Mouse (Mus musculus): ENCODE results near the gene Cdhr3. TPM values are rescaled to one million over a fixed set of nuclear protein-coding genes. Genes with fewer than 3 reads are reported as not detected.

The Cdhr3 gene
- polyA plus RNA-seq, 1 experiment, result 18.5 TPM

DNA sequence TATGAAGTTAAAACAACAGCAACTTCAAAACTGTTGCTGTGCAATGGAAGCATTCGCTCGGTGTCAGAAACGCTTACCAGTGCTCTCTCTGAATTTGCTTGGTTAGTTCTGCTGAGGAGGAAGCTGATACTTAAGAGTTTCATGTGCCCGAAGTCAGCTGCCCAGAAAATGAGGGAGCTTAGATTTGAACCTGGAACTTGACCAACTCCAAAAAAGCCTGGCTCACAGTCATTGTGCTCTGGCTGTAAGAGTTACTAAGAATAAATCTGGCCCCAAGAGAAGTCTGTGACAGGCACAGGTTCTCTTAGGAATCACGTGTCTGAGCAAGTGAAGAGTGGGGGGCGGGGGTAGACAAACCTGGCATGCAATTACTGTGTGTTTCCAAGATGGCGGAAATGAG, 51.2 kb downstream of the Cdhr3 start:
- TF ChIP-seq POLR2A (IDR thresholded peaks at IDR 0.05; ENCODE audit: borderline replicate concordance, extremely low read depth, low read depth, low read length) (no peak), CTCF (IDR thresholded peaks at IDR 0.05; ENCODE audit: insufficient read depth, low read length) (no peak)
- Histone ChIP-seq H3K4me3 (replicated peaks; ENCODE audit: extremely low read depth, low read depth, low read length) (no peak overlapping the region), H3K4me1 (ENCODE audit: control insufficient read depth, insufficient read depth, low read length) (peaks cover 4% of the 10 kb centered on the region; the same call in 1 of the 2 replicates)
- WGBS, result 80% methylated on average over 7 of the region's 7 CpGs
- no peak for DNase-seq

DNA sequence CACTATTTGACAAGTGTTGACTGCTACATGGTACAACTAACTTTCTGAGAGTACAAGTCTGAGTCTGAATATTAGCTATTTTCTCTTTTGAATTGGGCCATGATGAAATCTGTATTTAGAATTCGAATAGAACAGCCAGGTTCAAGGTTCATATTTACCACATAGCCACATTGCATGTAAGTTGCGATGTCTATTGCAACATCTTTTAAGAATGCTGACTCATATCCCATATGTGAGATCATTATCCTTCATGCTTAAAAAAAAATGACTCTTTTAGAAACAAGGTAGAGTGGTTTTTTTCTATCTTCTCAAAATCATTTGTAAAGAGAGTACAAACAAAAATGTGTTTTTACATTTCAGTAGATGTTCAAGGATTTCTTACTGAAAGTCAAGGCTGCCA, 51.9 kb downstream of the Cdhr3 start:
- WGBS, result 57% methylated on average over 2 of the region's 2 CpGs
- no peak for DNase-seq
- H3K4me1 ChIP-seq (ENCODE audit: control insufficient read depth, insufficient read depth, low read length), result peaks cover 5% of the 10 kb centered on the region
- H3K4me3 ChIP-seq (replicated peaks; ENCODE audit: extremely low read depth, low read depth, low read length), result no peak overlapping the region
- TF ChIP-seq POLR2A (IDR thresholded peaks at IDR 0.05; ENCODE audit: borderline replicate concordance, extremely low read depth, low read depth, low read length) (no peak), CTCF (IDR thresholded peaks at IDR 0.05; ENCODE audit: insufficient read depth, low read length) (no peak)

DNA sequence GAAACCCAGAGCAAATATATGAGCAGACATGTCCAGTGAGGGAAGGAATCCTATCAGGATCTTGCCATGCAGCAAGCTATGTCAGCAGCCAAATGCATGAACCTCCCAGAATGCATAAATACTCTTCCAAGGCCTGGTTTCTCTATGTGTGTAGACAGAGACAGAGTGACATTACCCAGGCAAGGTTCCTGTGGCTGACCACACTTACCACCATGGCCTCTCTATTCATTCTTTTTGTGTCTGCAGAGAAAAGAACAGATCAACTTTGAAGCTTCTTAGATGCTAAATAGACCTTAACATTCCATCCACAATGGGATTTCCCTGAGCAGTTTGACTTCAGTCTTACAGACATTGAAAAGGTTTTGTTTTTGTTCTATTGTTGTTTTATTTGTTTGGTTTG, 54.0 kb downstream of the Cdhr3 start:
- H3K4me1 ChIP-seq (ENCODE audit: control insufficient read depth, insufficient read depth, low read length), result peaks cover 6% of the 10 kb centered on the region
- no peak for DNase-seq
- no peak for TF ChIP-seq POLR2A (IDR thresholded peaks at IDR 0.05; ENCODE audit: borderline replicate concordance, extremely low read depth, low read depth, low read length)
- TF ChIP-seq CTCF (IDR thresholded peaks at IDR 0.05; ENCODE audit: insufficient read depth, low read length), result no peak
- H3K4me3 ChIP-seq (replicated peaks; ENCODE audit: extremely low read depth, low read depth, low read length), result no peak overlapping the region

DNA sequence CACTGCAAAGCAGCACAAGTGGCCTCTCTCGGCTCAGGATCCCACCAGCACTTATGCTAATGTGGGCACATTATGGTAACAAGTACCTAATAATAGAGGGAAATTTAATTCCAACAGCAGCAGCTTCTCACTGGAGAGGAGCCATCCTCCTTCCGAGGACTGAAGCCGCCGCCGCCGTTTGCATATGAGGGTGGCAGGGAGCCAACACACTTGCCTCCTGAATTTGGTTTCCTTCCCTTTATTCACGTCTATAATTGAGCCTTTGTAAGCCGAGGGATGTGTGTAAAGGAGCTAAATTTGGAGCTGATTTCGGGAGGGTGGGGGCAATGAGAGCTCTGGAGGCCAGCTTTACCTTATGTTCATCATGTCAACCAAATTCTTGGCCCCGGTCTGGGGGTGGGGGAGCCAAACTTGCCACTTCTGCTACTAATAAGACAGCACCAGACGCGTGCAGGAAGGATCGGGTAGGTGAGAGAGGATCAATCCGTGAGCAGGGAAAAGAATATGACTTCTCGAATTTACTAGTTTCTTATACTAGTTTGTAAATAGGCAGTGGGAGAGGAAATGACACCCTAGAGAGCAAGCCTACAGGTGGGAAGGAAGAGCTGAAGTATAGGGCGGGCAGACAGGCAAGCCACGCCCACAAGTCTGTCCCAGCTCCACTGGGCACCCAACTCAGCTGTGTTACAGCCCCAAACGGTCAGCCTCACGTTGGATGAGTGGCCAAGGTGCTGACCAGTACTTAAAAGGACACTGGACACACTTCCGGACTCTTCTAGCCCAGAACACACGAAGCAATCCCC, 56.8 kb downstream of the Cdhr3 start:
- Histone ChIP-seq H3K4me1 (ENCODE audit: control insufficient read depth, insufficient read depth, low read length) (peaks cover 6% of the 10 kb centered on the region), H3K4me3 (replicated peaks; ENCODE audit: extremely low read depth, low read depth, low read length) (no peak overlapping the region)
- TF ChIP-seq POLR2A (IDR thresholded peaks at IDR 0.05; ENCODE audit: borderline replicate concordance, extremely low read depth, low read depth, low read length) (no peak), CTCF (IDR thresholded peaks at IDR 0.05; ENCODE audit: insufficient read depth, low read length) (no peak)
- no peak for DNase-seq
- 12% methylated on average over 21 of the region's 21 CpGs for WGBS

DNA sequence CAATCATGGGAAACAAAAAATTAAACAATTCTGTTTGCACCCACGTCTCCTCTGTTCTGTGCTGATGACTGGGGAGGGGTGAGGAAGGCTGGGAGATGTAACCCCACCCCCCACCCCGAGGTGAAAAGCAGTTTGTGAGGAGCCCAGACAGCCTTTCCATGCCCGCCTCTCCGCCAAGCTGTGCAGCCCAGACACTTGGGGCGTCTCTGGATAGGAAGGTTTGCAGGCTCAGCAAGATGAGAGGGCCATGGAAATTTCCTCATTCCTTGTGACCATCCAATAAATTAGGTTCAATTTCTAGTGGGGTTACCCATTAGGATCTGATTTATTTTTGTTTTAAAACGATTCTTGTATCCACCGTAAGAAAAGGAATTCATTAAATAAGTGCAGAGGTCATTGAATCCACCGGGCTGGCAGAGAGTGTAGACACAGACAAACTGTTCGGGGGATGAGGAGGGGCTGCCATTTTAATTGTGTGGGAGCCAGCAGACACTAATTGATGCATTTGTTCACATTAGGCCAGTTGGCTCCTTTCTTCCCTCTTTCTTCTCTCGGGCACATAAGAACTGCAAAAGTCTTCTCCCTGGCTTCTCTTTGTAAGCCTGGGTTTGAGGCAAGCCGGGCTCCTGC, 57.5 kb downstream of the Cdhr3 start:
- 29% methylated on average over 11 of the region's 11 CpGs for WGBS
- Histone ChIP-seq H3K4me3 (replicated peaks; ENCODE audit: extremely low read depth, low read depth, low read length) (no peak overlapping the region), H3K4me1 (ENCODE audit: control insufficient read depth, insufficient read depth, low read length) (peaks cover 6% of the 10 kb centered on the region)
- no peak for TF ChIP-seq POLR2A (IDR thresholded peaks at IDR 0.05; ENCODE audit: borderline replicate concordance, extremely low read depth, low read depth, low read length)
- no peak for TF ChIP-seq CTCF (IDR thresholded peaks at IDR 0.05; ENCODE audit: insufficient read depth, low read length)
- DNase-seq, result no peak

DNA sequence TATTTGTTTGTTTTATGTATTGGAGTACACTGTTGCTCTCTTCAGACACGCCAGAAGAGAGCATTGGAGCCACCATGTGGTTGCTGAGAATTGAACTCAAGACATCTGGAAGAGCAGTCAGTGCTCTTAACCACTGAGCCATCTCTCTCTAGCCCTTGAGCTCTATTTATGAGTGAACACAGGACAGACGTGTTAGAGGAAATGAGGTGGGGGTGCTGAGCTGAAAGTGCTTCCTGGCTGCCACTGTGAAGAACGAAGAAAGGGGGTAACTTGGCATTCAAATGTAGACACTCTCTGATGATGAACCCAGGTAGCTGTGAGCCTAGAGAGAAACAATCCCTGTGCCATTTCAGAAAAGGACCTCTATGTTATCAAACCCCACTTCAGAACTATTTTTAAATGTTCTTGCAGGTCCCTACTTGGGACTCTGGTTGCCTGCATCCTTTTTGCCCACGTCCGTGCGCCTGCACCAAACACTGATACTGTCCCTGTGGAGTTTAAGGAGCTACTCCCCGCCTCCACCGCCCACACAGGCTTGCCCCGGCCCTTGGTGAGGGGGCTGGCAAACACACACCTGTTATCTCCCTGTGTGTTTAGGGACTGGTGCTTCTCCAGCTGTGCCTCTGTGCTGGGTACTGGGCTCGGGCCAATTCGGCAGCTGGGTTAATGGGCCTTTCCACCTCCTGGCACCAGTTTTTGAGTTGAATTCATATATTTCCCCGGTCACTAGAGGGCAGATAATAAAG, 58.2 kb downstream of the Cdhr3 start:
- no peak for DNase-seq
- 38% methylated on average over 12 of the region's 12 CpGs for WGBS
- TF ChIP-seq POLR2A (IDR thresholded peaks at IDR 0.05; ENCODE audit: borderline replicate concordance, extremely low read depth, low read depth, low read length), result no peak
- no peak for TF ChIP-seq CTCF (IDR thresholded peaks at IDR 0.05; ENCODE audit: insufficient read depth, low read length)
- no peak overlapping the region for H3K4me3 ChIP-seq (replicated peaks; ENCODE audit: extremely low read depth, low read depth, low read length)
- H3K4me1 ChIP-seq (ENCODE audit: control insufficient read depth, insufficient read depth, low read length), result peaks cover 6% of the 10 kb centered on the region

DNA sequence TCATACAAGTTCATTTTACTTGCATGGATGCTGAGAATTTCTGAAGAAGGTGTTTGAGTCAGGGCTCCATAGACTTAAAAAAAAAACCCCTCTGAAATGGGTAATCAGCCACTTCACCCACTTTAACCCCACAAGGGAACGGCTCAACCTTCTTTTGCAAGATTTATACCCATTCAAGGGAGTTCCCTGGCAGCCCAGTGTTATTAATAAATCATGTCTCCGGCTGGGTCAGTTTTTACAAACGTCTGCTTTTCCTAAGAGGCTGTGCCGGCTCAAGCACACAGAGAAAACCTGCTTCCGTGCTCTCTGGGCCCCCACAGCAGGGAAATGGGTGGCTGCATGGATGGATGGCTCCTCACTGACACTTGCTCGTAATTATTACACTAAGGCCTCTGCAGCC, 59.5 kb downstream of the Cdhr3 start:
- TF ChIP-seq POLR2A (IDR thresholded peaks at IDR 0.05; ENCODE audit: borderline replicate concordance, extremely low read depth, low read depth, low read length), result no peak
- no peak for TF ChIP-seq CTCF (IDR thresholded peaks at IDR 0.05; ENCODE audit: insufficient read depth, low read length)
- 47% methylated on average over 6 of the region's 6 CpGs for WGBS
- DNase-seq, result no peak
- H3K4me1 ChIP-seq (ENCODE audit: control insufficient read depth, insufficient read depth, low read length), result peaks cover 6% of the 10 kb centered on the region
- H3K4me3 ChIP-seq (replicated peaks; ENCODE audit: extremely low read depth, low read depth, low read length), result no peak overlapping the region

DNA sequence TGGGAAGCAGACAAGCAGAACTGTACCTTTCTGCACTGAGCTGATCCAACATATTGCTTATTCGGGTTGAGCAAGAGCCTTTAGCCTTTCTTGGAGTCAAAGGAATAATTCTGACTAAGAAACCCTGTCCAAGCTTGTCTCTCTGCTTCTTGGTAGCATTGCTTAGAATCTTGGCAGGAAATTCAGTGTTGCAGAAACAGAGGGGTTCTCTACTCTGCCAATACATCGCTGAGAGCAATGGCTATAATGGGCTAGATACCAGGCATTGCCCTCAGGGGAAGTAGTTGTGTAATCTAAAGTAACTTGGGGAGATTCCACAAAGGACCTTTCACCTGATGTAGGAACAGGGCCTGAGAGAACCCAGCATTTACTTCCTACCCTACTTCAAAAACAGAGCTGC, 62.1 kb downstream of the Cdhr3 start:
- peaks cover 3% of the 10 kb centered on the region; the same call in 1 of the 2 replicates for H3K4me1 ChIP-seq (ENCODE audit: control insufficient read depth, insufficient read depth, low read length)
- H3K4me3 ChIP-seq (replicated peaks; ENCODE audit: extremely low read depth, low read depth, low read length), result no peak overlapping the region
- DNase-seq, result no peak
- 54% methylated on average over 2 of the region's 2 CpGs for WGBS
- no peak for TF ChIP-seq CTCF (IDR thresholded peaks at IDR 0.05; ENCODE audit: insufficient read depth, low read length)
- no peak for TF ChIP-seq POLR2A (IDR thresholded peaks at IDR 0.05; ENCODE audit: borderline replicate concordance, extremely low read depth, low read depth, low read length)

DNA sequence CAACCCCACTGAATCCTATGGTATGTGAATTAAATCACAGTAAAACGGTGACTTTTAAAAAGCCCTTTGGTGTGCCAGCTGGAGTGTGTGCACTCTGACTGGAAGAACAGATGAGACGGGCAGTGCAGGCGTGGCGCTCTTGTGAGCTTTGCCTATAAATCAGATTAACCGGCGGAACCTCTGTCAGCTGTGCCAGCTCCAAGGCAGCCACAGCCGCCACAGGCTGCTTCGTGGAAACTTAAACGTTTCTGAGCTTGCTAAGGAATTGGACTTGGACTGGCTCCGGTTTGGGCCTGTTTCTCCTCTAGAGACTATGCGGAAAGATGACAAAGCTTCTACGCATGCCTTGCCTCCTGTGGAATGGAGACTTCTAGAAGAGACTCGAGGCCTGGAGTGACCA, 62.6 kb downstream of the Cdhr3 start:
- WGBS, result 82% methylated on average over 13 of the region's 13 CpGs
- TF ChIP-seq POLR2A (IDR thresholded peaks at IDR 0.05; ENCODE audit: borderline replicate concordance, extremely low read depth, low read depth, low read length), result no peak
- TF ChIP-seq CTCF (IDR thresholded peaks at IDR 0.05; ENCODE audit: insufficient read depth, low read length), result no peak
- no peak for DNase-seq
- H3K4me1 ChIP-seq (ENCODE audit: control insufficient read depth, insufficient read depth, low read length), result no peaks in the 10 kb centered on the region
- no peak overlapping the region for H3K4me3 ChIP-seq (replicated peaks; ENCODE audit: extremely low read depth, low read depth, low read length)

Data from lung, adult 2 months (tissue).